Mouse (Mus musculus) frontal cortex, postnatal 36 days (tissue): ENCODE results near the gene Cobl.

Experiments used
- DNase-seq, 2 experiments: peaks; one replicate each; pipeline ENCODE4 v3.0.0; 2022; ENCODE audit warnings: low spot score in 2 of 2

Cobl gene

GRCm38 (mm10) chr11:12384826-12385225 lies 79.9 kb downstream of the Cobl start:
- DNase-seq, result peak; percentile 47 to 53

- no peak for DNase-seq
Measured at GRCm38 (mm10) chr11:12382991-12383390, 81.8 kb downstream of the Cobl start.

GRCm38 (mm10) chr11:12381096-12381495 lies 83.7 kb downstream of the Cobl start:
- DNase-seq, result no peak

- no peak for DNase-seq
Measured at GRCm38 (mm10) chr11:12376628-12377027, 88.1 kb downstream of the Cobl start.

GRCm38 (mm10) chr11:12373106-12374098 lies 91.4 kb downstream of the Cobl start:
- peak; percentile 87 to 92 for DNase-seq

- DNase-seq, result no peak
Measured at GRCm38 (mm10) chr11:12370957-12371356, 93.8 kb downstream of the Cobl start.

GRCm38 (mm10) chr11:12367426-12368178 lies 97.2 kb downstream of the Cobl start:
- DNase-seq, result no peak

- DNase-seq, result peak in 1 of 2 experiments; percentile 67
Measured at GRCm38 (mm10) chr11:12359336-12360000, 105.3 kb downstream of the Cobl start.

GRCm38 (mm10) chr11:12358602-12359001 lies 106.2 kb downstream of the Cobl start:
- no peak for DNase-seq

- no peak for DNase-seq
Measured at GRCm38 (mm10) chr11:12355681-12356080, 109.1 kb downstream of the Cobl start.

- no peak for DNase-seq
Measured at GRCm38 (mm10) chr11:12350986-12351546, 113.7 kb downstream of the Cobl start.

GRCm38 (mm10) chr11:12350086-12350485 lies 114.7 kb downstream of the Cobl start:
- no peak for DNase-seq

- DNase-seq, result no peak
Measured at GRCm38 (mm10) chr11:12346486-12346885, 118.3 kb downstream of the Cobl start.

GRCm38 (mm10) chr11:12343686-12344085 lies 121.1 kb downstream of the Cobl start:
- peak; percentile 52 to 64 for DNase-seq

- no peak for DNase-seq
Measured at GRCm38 (mm10) chr11:12340697-12341096, 124.1 kb downstream of the Cobl start.

GRCm38 (mm10) chr11:12336145-12336544 lies 128.6 kb downstream of the Cobl start:
- DNase-seq, result no peak

- peak; percentile 40 to 79 for DNase-seq
Measured at GRCm38 (mm10) chr11:12331997-12332396, 132.8 kb downstream of the Cobl start.

- DNase-seq, result no peak
Measured at GRCm38 (mm10) chr11:12321445-12321844, 143.3 kb downstream of the Cobl start.

GRCm38 (mm10) chr11:12319318-12319717 lies 145.4 kb downstream of the Cobl start:
- DNase-seq, result no peak

GRCm38 (mm10) chr11:12315670-12316069 lies 149.1 kb downstream of the Cobl start:
- DNase-seq, result no peak

GRCm38 (mm10) chr11:12314278-12315043 lies 150.3 kb downstream of the Cobl start:
- DNase-seq, result peak in 1 of 2 experiments; percentile 33
